Mouse (Mus musculus): ENCODE measurements around the gene Ppfia4.

- TF ChIP-seq CTCF (conservative IDR thresholded peaks at IDR 0.05 in 1 of 2, IDR thresholded peaks at IDR 0.05 in 1 of 2; ENCODE audit: low read depth in 2 of 2, low read length in 2 of 2), result no peak
- TF ChIP-seq NRF1 (IDR thresholded peaks at IDR 0.05; ENCODE audit: low read depth, low read length), result no peak
- no peak for TF ChIP-seq NELFE (IDR thresholded peaks at IDR 0.05; ENCODE audit: low read depth, low read length)
- TF ChIP-seq CHD2 (IDR thresholded peaks at IDR 0.05; ENCODE audit: low read length), result no peak
- no peak for TF ChIP-seq POLR2A (IDR thresholded peaks at IDR 0.05; ENCODE audit: low read depth, low read length)
- TF ChIP-seq USF1 (IDR thresholded peaks at IDR 0.05; ENCODE audit: low read depth, low read length), result no peak
- no peak for TF ChIP-seq E2F4 (IDR thresholded peaks at IDR 0.05; ENCODE audit: insufficient replicate concordance, low read depth, low read length)
- TF ChIP-seq GABPA (IDR thresholded peaks at IDR 0.05; ENCODE audit: insufficient replicate concordance, low read depth, low read length), result no peak
- no peak for TF ChIP-seq EP300 (IDR thresholded peaks at IDR 0.05; ENCODE audit: low read length)
- TF ChIP-seq MAFK (IDR thresholded peaks at IDR 0.05; ENCODE audit: insufficient replicate concordance, low read length), result no peak
- TF ChIP-seq TBP (conservative IDR thresholded peaks at IDR 0.05; ENCODE audit: low read depth, low read length), result no peak
- TF ChIP-seq BHLHE40 (IDR thresholded peaks at IDR 0.05; ENCODE audit: low read depth, low read length), result no peak
These were observed 41.2 kb downstream of the Ppfia4 start for GRCm38 (mm10) chr1:134291555-134291954.

Measured in CH12.LX (cell line).